Mouse (Mus musculus) stomach, postnatal 0 days (tissue): Measurements from ENCODE around the gene Rassf8. TPM values are rescaled to one million over a fixed set of nuclear protein-coding genes. Genes with fewer than 3 reads are reported as not detected.
A peak's percentile ranks its signal among the peaks of the same experiment; 100 is the strongest.

Experiments used
- ATAC-seq: fragments of 200-750 bp; cut with Nextera tagmentation; 2 replicates; pipeline ENCODE4 v1.8.0; 2017; ENCODE audit not compliant: low FRiP score, low TSS enrichment
- DNase-seq: peaks from one replicate; pipeline ENCODE4 v3.0.0-alpha.2; 2016; ENCODE audit warnings: low spot score
- H3K27ac ChIP-seq: fragments of 300-500 bp; sonication (generic); replicated peaks from 2 replicates; pipeline ENCODE4 v1.5.1; 2014; ENCODE audit warnings: mild to moderate bottlenecking, control low read depth
- H3K27me3 ChIP-seq: fragments of 300-500 bp; sonication (generic); 2 replicates; pipeline ENCODE4 v1.6.1; 2014; ENCODE audit warnings: low read length; ENCODE audit not compliant: control insufficient read depth, insufficient read depth
- H3K36me3 ChIP-seq: fragments of 300-500 bp; sonication (generic); 2 replicates; pipeline ENCODE4 v1.6.1; 2014; ENCODE audit warnings: low read length, mixed read lengths; ENCODE audit not compliant: control insufficient read depth, insufficient read depth
- H3K4me1 ChIP-seq: fragments of 300-500 bp; sonication (generic); replicated peaks from 2 replicates; pipeline ENCODE4 v1.6.1; 2014; ENCODE audit warnings: antibody characterized with exemption; ENCODE audit not compliant: control insufficient read depth, insufficient read depth
- H3K4me2 ChIP-seq: fragments of 300-500 bp; sonication (generic); replicated peaks from 2 replicates; pipeline ENCODE4 v1.6.1; 2014; ENCODE audit warnings: low read depth, mild to moderate bottlenecking, control low read depth, moderate library complexity
- H3K4me3 ChIP-seq: fragments of 300-500 bp; sonication (generic); 2 replicates; pipeline ENCODE4 v1.5.1; 2014; ENCODE audit warnings: low read depth, low read length, control low read depth
- H3K9ac ChIP-seq: fragments of 300-500 bp; sonication (generic); 2 replicates; pipeline ENCODE4 v1.6.1; 2014; ENCODE audit warnings: mild to moderate bottlenecking, low read length, control low read depth, mixed read lengths
- H3K9me3 ChIP-seq: fragments of 300-500 bp; sonication (generic); 2 replicates; pipeline ENCODE4 v1.6.1; 2016; ENCODE audit warnings: low read length; ENCODE audit not compliant: control insufficient read depth
- CTCF ChIP-seq: IDR thresholded peaks from 2 replicates; pipeline ENCODE4 v1.5.1; 2016; ENCODE audit warnings: antibody characterized with exemption, low read depth, mild to moderate bottlenecking, moderate library complexity
- EP300 ChIP-seq: optimal IDR thresholded peaks from 2 replicates; pipeline ENCODE3; 2016; ENCODE audit warnings: antibody characterized with exemption
- WGBS: fragments of 180-500 bp; shearing (Covaris S2); extraction: QIAGEN DNeasy Blood & Tissue Kit; methylation state at CpG from one replicate; pipeline ENCODE4 v1.1.7; 2014; 5-methylcytosine and 5-hydroxymethylcytosine counted together
- polyA plus RNA-seq: library from polyadenylated mRNA; unstranded; fragments of >200 nt; fragmentation: Nextera tagmentation; extraction: Ambion mirVana; gene quantifications from 2 replicates; pipeline ENCODE4 v1.2.1, GENCODE M21; 2015

The Rassf8 gene
- 4.9 and 5.9 TPM in 2 replicates for polyA plus RNA-seq

DNA sequence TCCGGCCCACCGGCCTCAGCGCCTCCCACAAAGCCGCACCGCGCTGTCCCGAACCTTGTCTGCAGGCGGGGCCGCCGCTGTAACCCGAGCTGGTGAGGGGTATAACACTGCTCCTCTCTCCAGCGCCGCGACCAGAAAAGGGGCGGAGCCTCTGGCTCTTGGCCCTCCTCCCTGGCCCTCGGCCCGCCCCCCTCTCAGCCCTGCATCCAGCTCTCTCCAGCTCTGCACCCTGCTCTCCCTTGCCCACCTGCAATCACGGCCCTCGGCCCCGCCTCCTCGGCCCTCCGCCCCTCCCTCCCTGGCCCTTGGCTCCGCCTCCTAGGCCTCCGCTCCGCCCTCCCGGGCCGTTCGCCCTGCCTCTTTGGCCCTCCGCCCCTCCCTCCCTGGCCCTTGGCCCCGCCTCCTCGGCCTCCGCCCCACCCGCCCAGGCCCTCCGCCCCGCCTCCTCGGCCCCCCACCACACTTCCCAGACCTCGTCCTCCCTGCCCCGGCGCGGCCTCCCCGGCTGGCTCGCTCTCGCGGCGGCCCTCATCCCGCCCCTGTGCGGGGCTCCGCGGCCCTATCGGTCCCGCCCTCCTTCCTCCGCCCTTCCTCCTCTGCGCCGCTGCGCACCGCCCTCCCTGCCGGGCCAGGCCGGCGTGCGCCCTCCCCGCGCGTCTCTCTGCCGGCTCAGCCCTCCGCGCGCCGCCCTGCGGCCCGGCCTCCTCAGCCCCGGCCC lies at the start of gene Rassf8:
TSS of gene Rassf8 (plus strand) at position 617 of the 718 bp plus-strand sequence.
- peak within 1 kb of the TSS; percentile 85 for H3K4me3 ChIP-seq
- peak within 1 kb of the TSS; percentile 90 for H3K27ac ChIP-seq
- peak; percentile 90 for DNase-seq
- ATAC-seq: peak; percentile 98
- WGBS: 0% methylated on average over 43 of the region's 71 CpGs
- H3K4me1 ChIP-seq: no peaks in the 10 kb centered on the region
- H3K27me3 ChIP-seq: no peaks in the 10 kb centered on the region
- no peaks in the 10 kb centered on the region for H3K9me3 ChIP-seq
- H3K9ac ChIP-seq: peak within 1 kb of the TSS; percentile 83
- TF ChIP-seq CTCF: peak; percentile 24; the same call in 1 of the 2 replicates
- TF ChIP-seq EP300: no peak
- H3K36me3 ChIP-seq: no peaks in the 10 kb centered on the region
- H3K4me2 ChIP-seq: peak within 1 kb of the TSS; percentile 81

DNA sequence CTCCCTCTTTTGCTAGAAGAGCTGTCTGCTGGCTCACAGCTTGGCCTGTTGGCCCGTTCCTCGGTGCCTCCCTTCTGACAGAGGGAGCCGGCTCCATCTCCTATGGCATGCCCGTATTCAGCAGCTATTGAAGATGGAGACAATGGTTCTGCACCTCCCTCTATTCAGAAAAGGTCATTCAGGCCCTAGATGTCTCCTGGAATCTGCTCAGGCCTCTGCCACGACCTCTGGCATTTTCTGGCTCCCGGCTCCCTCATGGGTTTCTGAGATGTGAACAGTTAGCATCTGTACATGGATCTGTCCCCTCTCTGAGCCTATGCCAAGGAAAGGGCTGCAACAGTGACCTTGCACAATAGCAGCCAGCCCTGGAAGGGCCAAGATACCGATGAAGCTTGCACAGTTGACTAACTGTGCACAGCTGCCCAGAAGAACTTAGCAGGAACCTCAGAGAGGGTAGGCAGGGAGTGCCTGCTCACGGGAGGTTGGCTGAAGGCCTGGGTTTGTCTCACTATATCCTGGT lies 45.5 kb upstream of the Rassf8 start:
- Histone ChIP-seq H3K9ac (no peak overlapping the region), H3K27me3 (no peaks in the 10 kb centered on the region), H3K4me2 (no peak overlapping the region), H3K36me3 (no peaks in the 10 kb centered on the region), H3K4me1 (no peaks in the 10 kb centered on the region), H3K27ac (no peak overlapping the region), H3K9me3 (no peaks in the 10 kb centered on the region), H3K4me3 (no peak overlapping the region)
- ATAC-seq (no peak), DNase-seq (no peak)
- WGBS: 63% methylated on average over 8 of the region's 8 CpGs
- TF ChIP-seq EP300 (no peak), CTCF (no peak)

DNA sequence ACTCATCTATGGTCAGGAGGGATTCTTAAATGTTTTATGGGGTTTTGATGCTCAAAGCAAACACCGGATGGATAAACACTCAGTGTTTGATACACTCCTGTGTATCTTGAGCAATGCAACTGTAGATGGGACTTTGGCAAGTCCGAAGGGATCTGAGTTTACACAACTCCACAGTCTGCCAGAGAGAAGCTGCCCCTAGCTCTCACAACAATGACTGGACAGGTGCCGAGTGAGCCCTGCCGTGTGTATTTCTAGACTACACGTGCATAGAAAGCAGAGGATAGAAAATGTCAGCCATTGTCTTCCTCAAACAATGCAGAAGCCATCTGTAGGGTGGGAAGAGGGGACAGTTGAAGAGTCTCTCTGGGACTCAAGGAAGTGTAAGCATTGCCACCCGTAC lies 42.9 kb upstream of the Rassf8 start:
- Histone ChIP-seq H3K27ac (no peak overlapping the region), H3K27me3 (no peaks in the 10 kb centered on the region), H3K4me3 (no peak overlapping the region), H3K4me2 (no peak overlapping the region), H3K9me3 (no peaks in the 10 kb centered on the region), H3K4me1 (no peaks in the 10 kb centered on the region), H3K9ac (no peak overlapping the region), H3K36me3 (no peaks in the 10 kb centered on the region)
- no peak for DNase-seq
- TF ChIP-seq CTCF (no peak), EP300 (no peak)
- no peak for ATAC-seq
- WGBS: 74% methylated on average over 6 of the region's 6 CpGs

DNA sequence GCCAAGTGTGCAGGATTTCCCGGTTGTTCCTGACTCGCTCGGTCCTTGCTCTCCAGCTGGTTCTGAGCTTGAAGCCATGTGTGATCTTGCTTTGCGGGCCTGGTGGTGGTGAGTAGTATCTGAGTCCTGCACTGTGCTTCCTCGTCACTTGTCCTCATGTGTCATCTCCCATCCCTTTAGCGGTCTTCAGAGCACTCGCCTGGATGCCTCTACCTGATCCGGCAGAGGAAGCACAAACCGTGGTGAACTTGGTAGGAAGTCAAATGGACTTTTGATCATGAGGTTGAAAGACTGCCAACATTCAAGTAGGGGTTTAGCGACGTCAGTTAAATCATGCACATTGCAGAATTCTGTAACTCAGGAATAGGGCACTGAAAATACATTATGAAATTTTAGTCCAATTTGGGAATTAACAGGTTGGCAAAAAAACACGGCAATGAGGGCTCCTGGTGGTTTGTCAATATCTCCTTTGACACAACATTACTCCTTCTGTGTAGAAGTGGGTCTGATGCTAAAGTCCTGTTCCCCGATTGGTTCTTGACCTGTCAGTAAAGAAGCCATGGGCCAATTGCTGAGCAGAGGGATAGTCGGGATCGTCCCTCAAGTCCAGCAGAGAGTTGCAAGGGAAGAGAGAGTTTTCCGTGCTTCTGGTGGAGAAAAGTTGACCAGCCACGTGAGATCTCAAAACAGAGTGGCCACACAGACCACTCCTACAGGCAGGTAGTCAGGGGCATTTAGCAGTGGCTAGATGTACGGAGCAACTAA lies 36.4 kb upstream of the Rassf8 start:
- no peak for DNase-seq
- TF ChIP-seq EP300 (no peak), CTCF (no peak)
- 80% methylated on average over 18 of the region's 18 CpGs for WGBS

DNA sequence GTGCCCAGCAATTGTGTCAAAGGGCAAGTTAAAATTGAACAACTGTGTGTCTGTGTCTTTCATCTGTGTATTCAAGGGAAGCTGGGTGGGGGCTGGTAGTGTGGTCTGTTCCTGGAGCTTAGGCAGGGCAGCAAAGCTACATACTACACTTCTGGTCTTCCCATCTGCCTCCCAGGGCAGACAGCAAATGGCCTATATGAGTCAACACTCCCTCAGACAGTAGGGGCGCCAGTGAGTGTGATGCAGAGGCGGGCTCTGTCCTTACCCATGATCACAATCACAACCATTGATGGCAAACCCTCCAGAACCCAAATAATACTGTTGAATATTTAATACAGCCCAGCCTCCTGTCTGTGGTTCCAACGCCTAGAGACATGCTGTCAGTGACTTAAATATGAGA lies 35.8 kb upstream of the Rassf8 start:
- no peaks in the 10 kb centered on the region for H3K9me3 ChIP-seq
- 83% methylated on average over 3 of the region's 3 CpGs for WGBS
- DNase-seq (no peak), ATAC-seq (no peak)
- no peaks in the 10 kb centered on the region for H3K4me1 ChIP-seq
- no peak overlapping the region for H3K27ac ChIP-seq
- no peaks in the 10 kb centered on the region for H3K36me3 ChIP-seq
- H3K9ac ChIP-seq: no peak overlapping the region
- no peaks in the 10 kb centered on the region for H3K27me3 ChIP-seq
- no peak overlapping the region for H3K4me3 ChIP-seq
- H3K4me2 ChIP-seq: no peak overlapping the region
- TF ChIP-seq CTCF (0 out of 2 replicates have a peak, but pooled peaks have one; percentile 9), EP300 (no peak)

More for the DNA sequence above, 36.4 kb upstream of the Rassf8 start:
- no peak overlapping the region for H3K9ac ChIP-seq
- no peak overlapping the region for H3K4me2 ChIP-seq
- H3K4me1 ChIP-seq: no peaks in the 10 kb centered on the region
- H3K9me3 ChIP-seq: no peaks in the 10 kb centered on the region
- ATAC-seq: no peak
- no peaks in the 10 kb centered on the region for H3K36me3 ChIP-seq
- no peaks in the 10 kb centered on the region for H3K27me3 ChIP-seq
- no peak overlapping the region for H3K4me3 ChIP-seq
- no peak overlapping the region for H3K27ac ChIP-seq
